Mouse (Mus musculus) cerebellum, adult 2 months (tissue): ENCODE results near the gene Pappa2.

Source experiments
- CTCF ChIP-seq: fragments of 200-500 bp; IDR thresholded peaks from 2 replicates; pipeline ENCODE4 v1.5.1; 2011; ENCODE audit warnings: low read depth, mild to moderate bottlenecking, control low read depth, low read length, moderate library complexity, borderline replicate concordance; ENCODE audit not compliant: insufficient read depth
- POLR2A ChIP-seq: fragments of 200-500 bp; IDR thresholded peaks from 2 replicates; pipeline ENCODE4 v1.6.1; 2011; ENCODE audit warnings: low read length, control low read depth, borderline replicate concordance; ENCODE audit not compliant: insufficient read depth

- TF ChIP-seq POLR2A (no peak), CTCF (no peak)
Observed at GRCm38 (mm10) chr1:158875487-158875886, 104.8 kb downstream of the Pappa2 start.
